Mouse (Mus musculus) urinary bladder, adult 18-20 months (tissue): ENCODE data around the gene Rab6a.

Experiments used
- DNase-seq, 2 experiments: peaks; one replicate each; pipeline ENCODE4 v3.0.0; 2022; ENCODE audit warnings: low spot score in 2 of 2, mixed read lengths in 2 of 2

The Rab6a gene

DNA sequence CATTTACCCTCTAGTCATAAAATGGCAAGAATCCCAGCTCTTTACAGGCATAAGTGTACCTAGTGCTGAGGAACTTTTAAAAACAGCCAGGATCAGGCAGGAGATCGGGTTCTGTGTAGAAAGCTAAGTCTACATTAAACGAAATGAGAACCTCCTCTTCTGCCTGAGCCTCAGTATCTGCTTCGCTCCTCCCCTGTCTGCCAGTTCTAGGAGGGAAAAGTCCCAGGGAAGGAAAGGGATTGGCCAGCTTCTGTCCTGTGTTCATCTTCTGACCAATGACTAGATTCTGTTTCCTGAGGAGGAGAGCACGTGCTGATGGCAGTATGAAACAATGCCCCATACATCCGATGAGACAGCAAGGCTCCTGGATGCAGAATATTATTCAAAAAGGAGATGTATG, 73.9 kb downstream of the Rab6a start:
- DNase-seq: no peak

DNA sequence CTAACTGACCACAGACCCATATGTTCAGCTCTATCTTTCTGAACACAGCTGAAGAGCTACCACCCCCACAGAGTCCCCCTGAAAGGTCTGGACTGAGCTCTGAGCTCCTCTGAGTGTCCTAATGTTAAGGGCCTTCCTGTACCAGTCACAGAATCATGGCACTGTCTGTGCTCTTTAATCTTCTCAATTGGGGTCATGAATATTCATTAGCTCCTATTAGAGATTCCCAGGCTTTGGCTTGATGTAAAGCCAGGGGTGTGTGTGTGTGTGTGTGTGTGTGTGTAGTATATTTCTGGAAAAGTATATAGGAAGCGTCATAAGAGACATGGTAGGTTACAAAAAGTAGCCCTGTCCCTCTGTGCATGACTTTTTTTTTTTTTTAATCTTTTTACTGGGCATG, 76.0 kb downstream of the Rab6a start:
- no peak for DNase-seq

DNA sequence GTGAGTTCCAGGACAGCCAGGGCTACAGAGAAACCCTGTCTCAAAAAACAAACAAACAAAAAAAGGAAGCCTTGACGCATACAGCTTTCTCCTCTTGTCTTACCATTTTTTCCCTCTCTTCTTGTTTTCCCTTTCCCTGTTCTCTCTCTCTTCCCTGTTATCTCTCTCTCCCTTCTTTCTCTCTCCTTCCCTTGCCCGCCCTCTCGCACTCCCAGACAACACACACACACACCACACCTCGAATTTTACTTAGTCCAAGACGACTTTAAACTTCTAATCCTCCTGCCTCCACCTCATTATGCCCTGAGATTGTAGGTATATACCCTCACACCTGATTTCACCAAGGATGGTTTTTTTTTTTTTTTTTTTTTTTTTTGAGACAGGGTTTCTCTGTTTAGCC, 76.9 kb downstream of the Rab6a start:
- no peak for DNase-seq

DNA sequence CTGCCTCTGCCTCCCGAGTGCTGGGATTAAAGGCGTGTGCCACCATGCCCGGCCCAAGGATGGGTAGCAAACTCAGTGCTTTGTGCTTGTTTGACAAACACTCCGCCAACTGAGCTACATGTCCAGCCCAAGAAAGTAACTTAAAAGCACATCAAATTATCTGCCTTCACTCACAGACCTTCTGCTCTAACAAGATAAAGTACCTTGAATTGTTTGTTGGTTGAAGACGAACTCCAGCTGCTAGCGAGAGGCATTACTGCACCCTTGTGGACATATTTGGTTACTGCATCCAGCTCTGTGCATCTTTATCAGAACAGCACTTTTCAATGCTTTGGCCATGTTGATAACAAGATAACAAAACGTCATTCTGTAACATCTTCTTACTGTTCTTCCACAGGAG, 77.3 kb downstream of the Rab6a start:
- DNase-seq: no peak

DNA sequence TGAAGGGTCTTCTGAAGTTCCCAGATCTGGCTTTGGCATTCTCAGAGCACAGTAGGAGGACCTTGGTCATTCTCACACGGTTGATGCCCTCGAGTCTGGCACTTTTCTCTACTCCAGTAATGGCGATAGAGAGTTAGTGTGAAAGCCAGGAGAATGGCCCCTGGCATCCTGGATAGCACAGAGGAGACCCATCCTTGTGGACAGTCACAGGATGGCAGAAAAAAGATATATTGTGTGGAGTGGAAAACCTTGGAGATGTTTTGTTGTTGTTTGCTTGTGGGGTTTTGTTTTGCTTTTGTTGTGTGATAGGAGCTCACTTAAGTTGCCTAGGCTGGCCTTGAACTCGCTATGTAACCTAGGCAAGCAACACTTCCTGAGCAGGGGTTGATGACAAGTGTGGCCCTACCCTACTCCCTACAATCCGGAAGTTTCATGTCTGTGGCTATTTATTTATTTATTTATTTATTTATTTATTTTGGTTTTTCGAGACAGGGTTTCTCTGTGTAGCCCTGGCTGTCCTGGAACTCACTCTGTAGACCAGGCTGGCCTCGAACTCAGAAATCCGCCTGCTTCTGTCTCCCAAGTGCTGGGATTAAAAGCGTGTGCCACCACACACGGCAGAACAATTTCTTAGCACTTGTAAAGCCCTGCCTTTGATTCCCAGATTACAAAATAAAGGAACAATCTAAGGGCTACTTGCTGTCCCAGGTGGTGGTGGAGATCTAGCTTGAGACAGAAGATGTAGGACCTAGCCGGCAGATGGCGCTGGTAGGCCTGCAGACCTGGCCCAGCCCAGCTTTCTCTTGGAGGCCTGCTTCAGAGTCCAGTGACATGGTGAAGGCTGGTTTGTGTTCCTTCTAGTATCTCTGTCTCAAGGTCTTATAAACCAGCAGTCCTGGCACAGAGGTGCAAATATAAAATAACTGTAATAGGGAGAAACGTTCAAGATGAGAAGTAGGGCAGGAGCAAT, 78.1 kb downstream of the Rab6a start:
- peak; percentile 53 to 56 for DNase-seq

DNA sequence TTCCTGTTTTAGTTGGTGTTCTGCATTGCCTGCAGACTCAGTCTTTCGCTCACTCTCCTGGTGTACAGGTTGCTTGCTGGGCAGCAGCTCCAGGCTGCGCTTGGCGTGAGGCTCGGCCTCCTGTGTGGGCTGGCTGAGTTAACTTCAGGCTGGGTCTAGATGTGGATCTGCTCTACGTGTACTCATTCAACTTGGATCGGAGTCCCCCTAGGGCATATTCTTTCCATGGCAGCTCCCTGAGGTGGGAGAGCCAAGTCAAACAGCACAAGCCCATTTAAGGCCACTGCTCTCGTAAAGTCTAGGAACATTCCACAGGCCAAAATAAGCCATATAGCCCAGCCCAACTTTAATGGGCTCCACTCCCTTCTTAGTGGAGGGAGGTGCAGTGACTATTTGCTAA, 81.3 kb downstream of the Rab6a start:
- no peak for DNase-seq
